Mouse (Mus musculus) cerebellum, postnatal 25 days (tissue): Measurements from ENCODE around the gene Nadk.

ENCODE experiments used
- DNase-seq, 2 experiments: peaks; one replicate each; pipeline ENCODE4 v3.0.0; 2021; ENCODE audit warnings: mixed read lengths in 2 of 2

Nadk gene

GRCm38 (mm10) chr4:155603801-155604200 lies 41.6 kb downstream of the Nadk start:
- DNase-seq = no peak

GRCm38 (mm10) chr4:155605132-155605531 lies 43.0 kb downstream of the Nadk start:
- DNase-seq = no peak

- no peak for DNase-seq
These were observed 44.6 kb downstream of the Nadk start for GRCm38 (mm10) chr4:155606825-155607224.

DNA sequence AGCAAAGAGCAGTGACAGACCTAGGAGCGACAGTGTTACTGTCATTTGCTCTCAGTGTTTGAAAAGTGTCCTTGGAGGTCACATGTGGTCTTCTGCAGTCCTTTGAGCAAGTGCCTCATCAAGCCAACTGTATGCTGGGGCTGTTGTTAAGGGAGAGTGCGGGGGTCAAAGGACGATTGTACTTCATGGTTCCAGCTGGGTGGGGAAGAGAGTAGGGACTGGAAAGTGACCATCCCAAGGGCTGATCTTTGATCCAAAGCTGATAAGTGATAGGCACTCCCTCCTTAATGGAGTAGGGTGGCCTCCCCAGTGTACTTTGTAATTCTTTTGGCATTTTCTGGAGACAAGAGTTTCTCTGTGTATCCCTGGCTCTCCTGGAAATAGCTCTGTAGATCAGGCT lies 49.7 kb downstream of the Nadk start:
- DNase-seq = no peak

DNA sequence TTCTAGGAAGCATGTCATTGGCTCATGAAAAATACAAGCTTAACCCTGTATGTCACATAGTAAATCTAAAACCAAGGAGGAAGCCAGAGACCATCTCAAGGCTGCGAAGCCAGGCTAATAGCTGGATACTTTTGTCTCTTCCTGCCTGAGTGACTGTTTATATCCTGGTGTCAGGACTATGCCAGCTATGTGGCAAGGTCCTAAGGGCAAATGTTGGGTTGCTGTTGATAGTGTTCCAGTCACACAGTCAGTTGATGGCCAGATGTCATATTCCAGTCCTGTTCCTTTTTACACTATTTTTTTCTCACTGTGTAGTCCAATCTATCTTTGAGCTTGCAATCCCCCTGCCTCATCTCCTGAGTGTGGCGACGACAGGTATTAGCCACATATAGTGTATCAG lies 51.1 kb downstream of the Nadk start:
- DNase-seq = no peak

DNA sequence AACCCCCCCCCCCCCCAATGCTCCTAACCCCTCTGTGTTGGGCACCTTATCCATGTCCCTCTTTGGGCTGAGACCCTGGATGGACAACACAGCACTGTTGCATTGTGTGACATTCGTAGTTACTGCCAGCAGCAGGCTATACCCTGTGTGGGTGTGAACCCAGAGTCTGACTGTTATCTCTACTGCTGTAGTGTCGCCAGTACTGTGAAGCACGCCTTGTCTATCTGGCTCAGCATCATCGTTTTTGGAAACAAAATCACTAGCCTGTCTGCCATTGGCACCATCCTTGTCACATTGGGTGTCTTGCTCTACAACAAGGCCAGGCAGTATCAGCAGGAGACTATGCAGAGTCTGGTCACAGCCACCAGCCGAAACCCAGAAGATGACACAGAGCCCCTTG lies 56.1 kb downstream of the Nadk start:
- no peak for DNase-seq

- peak; percentile 97 for DNase-seq
These were observed 62.4 kb downstream of the Nadk start, which contains the start of gene Cdk11b for GRCm38 (mm10) chr4:155624338-155625291. TSS of gene Cdk11b (plus strand) at chr4:155624854.

DNA sequence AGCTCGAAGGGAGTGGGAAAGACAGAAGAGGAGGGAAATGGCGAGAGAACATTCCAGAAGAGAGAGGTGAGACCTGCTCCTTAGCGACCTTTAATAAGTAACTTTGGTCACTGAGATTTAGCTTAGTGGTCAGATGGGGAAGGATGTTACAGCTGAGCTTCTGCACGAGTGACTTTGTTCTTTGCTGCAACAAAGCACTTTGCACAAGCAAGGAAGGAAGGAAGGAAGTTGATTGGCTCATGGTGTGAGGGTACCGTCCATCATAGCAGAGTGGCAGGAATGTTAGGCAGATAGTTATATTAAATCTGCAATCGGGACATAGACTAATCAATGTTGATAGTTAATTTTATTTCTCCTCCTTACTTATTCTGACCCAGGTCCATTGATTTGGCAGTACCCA lies 68.1 kb downstream of the Nadk start:
- no peak for DNase-seq

- DNase-seq = no peak
These were observed 73.8 kb downstream of the Nadk start for GRCm38 (mm10) chr4:155635766-155636499.
